Mouse (Mus musculus) intestine, embryonic 14.5 days (tissue): ENCODE measurements at regions not wholly inside any gene's neighbourhood (a gene's known extent, or its start where the extent isn't known, plus 50 kb on each side); places are given as distances from the start of the nearest gene placed in this dataset.
"Not testable (repeated sequence)": the region's sequence is repeated elsewhere in the genome, so short reads cannot be mapped to it uniquely, and the experiment has no call there.

Source experiments
- ATAC-seq: fragments of 200-750 bp; cut with Nextera tagmentation; replicated peaks from 2 replicates; pipeline ENCODE4 v1.8.0; 2017; ENCODE audit warnings: low read depth, moderate number of reproducible peaks, moderate TSS enrichment, moderate library complexity; ENCODE audit not compliant: low FRiP score, low TSS enrichment
- DNase-seq: peaks from one replicate; pipeline ENCODE4 v3.0.0-alpha.2; 2018; ENCODE audit warnings: low spot score
- H3K27ac ChIP-seq: fragments of 300-500 bp; sonication (generic); 2 replicates; pipeline ENCODE4 v1.5.1; 2014; ENCODE audit warnings: low read depth, mild to moderate bottlenecking, control low read depth
- H3K27me3 ChIP-seq: fragments of 300-500 bp; sonication (generic); replicated peaks from 2 replicates; pipeline ENCODE4 v1.6.1; 2014; ENCODE audit warnings: low read length, control low read depth; ENCODE audit not compliant: control insufficient read depth, insufficient read depth
- H3K36me3 ChIP-seq: fragments of 300-500 bp; sonication (generic); 2 replicates; pipeline ENCODE4 v1.6.1; 2014; ENCODE audit warnings: low read length, control low read depth; ENCODE audit not compliant: control insufficient read depth, insufficient read depth
- H3K4me1 ChIP-seq: fragments of 300-500 bp; sonication (generic); replicated peaks from 2 replicates; pipeline ENCODE4 v1.6.1; 2014; ENCODE audit warnings: low read length, control low read depth, mixed read lengths; ENCODE audit not compliant: control insufficient read depth, insufficient read depth
- H3K4me2 ChIP-seq: fragments of 300-500 bp; sonication (generic); 2 replicates; pipeline ENCODE4 v1.6.1; 2014; ENCODE audit warnings: low read length
- H3K4me3 ChIP-seq: fragments of 300-500 bp; sonication (generic); 2 replicates; pipeline ENCODE4 v1.5.1; 2014; ENCODE audit warnings: low read depth, low read length, control low read depth, mixed read lengths
- H3K9ac ChIP-seq: fragments of 300-500 bp; sonication (generic); 2 replicates; pipeline ENCODE4 v1.6.1; 2014; ENCODE audit warnings: mild to moderate bottlenecking, low read length
- H3K9me3 ChIP-seq: fragments of 300-500 bp; sonication (generic); 2 replicates; pipeline ENCODE4 v1.6.1; 2016; ENCODE audit warnings: low read length, control low read depth; ENCODE audit not compliant: control insufficient read depth
- WGBS: fragments of 180-500 bp; shearing (Covaris S2); extraction: QIAGEN DNeasy Blood & Tissue Kit; methylation state at CpG from one replicate; pipeline ENCODE4 v1.1.7; 2014; 5-methylcytosine and 5-hydroxymethylcytosine counted together

DNA sequence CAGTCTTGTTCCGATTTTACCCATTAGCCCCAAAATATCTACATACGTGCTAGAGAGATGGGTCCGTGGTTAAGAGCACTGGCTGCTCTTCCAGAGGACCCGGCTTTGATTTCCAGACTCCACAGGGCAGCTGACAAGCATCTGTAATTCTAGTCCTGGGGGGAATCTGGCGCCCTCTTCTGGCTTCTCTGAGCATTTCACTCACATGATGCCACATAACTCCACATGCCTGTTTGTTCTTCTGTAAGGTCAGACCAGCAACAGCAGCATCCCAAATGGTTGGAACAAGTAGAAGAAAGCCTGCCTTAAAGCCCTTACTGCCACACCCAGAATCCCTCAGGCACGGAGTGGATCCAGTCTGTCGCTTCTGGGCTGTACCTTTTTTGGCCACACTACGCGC lies 137.0 kb downstream of the Cenpf start:
- Histone ChIP-seq H3K4me2 (no peak overlapping the region), H3K27me3 (no peaks in the 10 kb centered on the region), H3K27ac (no peak overlapping the region), H3K9ac (no peak overlapping the region), H3K9me3 (no peaks in the 10 kb centered on the region), H3K4me3 (no peak overlapping the region), H3K36me3 (no peaks in the 10 kb centered on the region), H3K4me1 (no peaks in the 10 kb centered on the region)
- ATAC-seq (no peak), DNase-seq (no peak)
- 91% methylated on average over 9 of the region's 9 CpGs for WGBS

DNA sequence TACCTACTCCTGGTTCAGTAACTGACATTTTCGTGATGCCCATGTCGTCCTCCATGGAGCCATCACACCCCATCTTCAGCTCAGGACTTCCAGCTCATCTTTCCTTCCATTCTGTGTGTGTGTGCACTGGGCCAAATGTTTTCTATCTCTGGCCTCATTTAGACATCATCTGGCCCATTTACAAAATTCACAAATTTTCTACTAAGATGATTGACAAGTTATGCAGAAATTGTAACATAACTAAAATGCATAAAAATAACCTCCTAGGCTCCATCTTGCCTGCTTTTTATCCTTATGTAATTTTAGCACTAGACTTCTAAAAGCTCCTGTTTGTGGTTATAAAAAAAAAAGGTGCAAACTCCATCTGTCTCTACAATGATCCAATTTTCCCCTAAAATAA lies 130.8 kb upstream of the Kcnk2 start:
- Histone ChIP-seq H3K4me1 (no peaks in the 10 kb centered on the region), H3K9ac (no peak overlapping the region), H3K36me3 (no peaks in the 10 kb centered on the region), H3K4me2 (no peak overlapping the region), H3K4me3 (no peak overlapping the region), H3K9me3 (no peaks in the 10 kb centered on the region), H3K27me3 (no peaks in the 10 kb centered on the region), H3K27ac (no peak overlapping the region)
- 88% methylated on average over 2 of the region's 2 CpGs for WGBS
- no peak for ATAC-seq
- DNase-seq: no peak

DNA sequence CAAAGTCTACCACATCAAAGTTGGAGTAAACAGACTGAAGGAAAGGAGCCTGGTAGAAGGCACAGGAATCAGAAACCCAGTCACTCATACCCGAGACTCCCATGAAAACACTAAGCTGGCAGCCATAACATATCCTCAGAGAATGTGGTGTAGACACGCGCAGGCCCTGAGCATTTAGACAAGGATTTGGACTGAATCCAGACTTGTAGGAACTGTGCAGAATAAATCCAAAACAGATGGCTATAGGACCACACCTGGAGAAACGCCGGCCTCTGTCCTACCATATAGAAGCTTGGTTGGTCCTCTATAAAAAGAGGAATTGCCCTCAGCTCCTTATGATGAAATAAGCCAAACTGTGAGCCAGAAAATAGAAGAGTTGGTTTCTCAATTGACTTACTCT lies 124.3 kb upstream of the Kcnk2 start:
- DNase-seq (no peak), ATAC-seq (no peak)
- Histone ChIP-seq H3K27ac (no peak overlapping the region), H3K4me1 (no peaks in the 10 kb centered on the region), H3K36me3 (no peaks in the 10 kb centered on the region), H3K27me3 (no peaks in the 10 kb centered on the region), H3K4me3 (no peak overlapping the region), H3K9me3 (no peaks in the 10 kb centered on the region), H3K4me2 (no peak overlapping the region), H3K9ac (no peak overlapping the region)
- WGBS: 73% methylated on average over 5 of the region's 5 CpGs

DNA sequence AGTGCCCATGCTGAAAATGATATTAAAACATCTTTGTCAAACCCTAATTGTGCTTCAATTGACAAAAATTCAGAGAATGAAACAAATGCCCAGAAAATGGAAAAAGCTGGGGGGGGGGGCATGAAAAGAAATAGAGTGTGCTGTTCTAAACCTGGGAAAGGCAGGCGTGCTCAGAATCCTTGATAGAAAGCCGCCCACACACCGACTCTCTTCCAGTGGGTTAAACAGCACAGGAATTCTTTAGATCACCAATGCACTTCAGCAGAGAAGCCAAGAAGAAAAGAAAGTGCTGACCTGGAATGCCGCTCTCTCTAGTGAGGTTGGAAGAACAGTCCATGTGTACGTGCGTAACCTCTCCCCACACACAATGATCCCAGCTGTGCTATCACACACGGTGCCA lies 113.4 kb upstream of the Kcnk2 start:
- Histone ChIP-seq H3K4me1 (no peaks in the 10 kb centered on the region), H3K36me3 (no peaks in the 10 kb centered on the region), H3K27me3 (no peaks in the 10 kb centered on the region), H3K27ac (no peak overlapping the region), H3K9ac (no peak overlapping the region), H3K4me3 (no peak overlapping the region), H3K9me3 (no peaks in the 10 kb centered on the region), H3K4me2 (no peak overlapping the region)
- ATAC-seq (no peak), DNase-seq (no peak)
- 76% methylated on average over 7 of the region's 7 CpGs for WGBS

DNA sequence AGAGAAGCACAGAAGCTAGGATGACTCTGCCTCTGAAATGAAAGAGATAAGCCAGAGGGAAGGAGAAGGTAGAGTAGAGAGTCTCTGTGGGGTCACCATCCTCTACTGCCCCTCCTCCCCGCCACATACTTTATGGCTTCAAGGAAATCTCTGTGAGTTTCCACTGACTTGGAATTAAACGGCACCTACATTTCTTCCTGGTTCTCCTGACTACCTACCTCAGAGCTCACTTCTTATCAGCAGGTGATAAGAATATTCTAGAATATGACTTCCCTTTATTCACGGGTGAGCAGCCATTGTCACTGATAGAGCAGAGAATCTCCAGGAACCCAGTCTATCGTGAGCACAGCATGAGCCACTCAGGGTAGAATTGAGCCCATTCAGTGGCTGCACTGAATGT lies 111.3 kb upstream of the Kcnk2 start:
- ATAC-seq (no peak), DNase-seq (no peak)
- Histone ChIP-seq H3K4me1 (no peaks in the 10 kb centered on the region), H3K4me2 (no peak overlapping the region), H3K9ac (no peak overlapping the region), H3K27me3 (no peaks in the 10 kb centered on the region), H3K4me3 (no peak overlapping the region), H3K27ac (no peak overlapping the region), H3K9me3 (peaks cover 4% of the 10 kb centered on the region; the same call in 1 of the 2 replicates), H3K36me3 (no peaks in the 10 kb centered on the region)
- WGBS: 68% methylated on average over 4 of the region's 4 CpGs

DNA sequence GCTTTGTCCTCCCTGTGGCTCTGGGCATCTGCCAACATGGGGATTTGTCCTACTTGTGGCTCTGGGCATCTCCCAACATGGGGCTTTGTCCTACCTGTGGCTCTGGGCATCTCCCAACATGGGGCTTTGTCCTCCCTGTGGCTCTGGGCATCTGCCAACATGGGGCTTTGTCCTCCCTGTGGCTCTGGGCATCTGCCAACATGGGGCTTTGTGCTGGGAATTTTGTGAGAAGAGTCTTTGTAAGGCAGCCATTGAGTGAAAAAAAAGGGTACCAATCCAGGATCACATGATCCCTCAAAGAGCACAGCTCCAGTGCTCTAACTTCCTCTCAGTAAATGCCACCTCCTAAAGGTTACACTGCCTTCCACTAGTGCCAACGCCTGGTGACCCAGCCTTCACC lies 105.2 kb upstream of the Kcnk2 start:
- H3K4me2 ChIP-seq, H3K4me1 ChIP-seq, H3K4me3 ChIP-seq, H3K27ac ChIP-seq, ATAC-seq, H3K9ac ChIP-seq, H3K9me3 ChIP-seq, DNase-seq, H3K36me3 ChIP-seq, H3K27me3 ChIP-seq: not testable (repeated sequence)
- 100% methylated on average over 1 of the region's 1 CpGs for WGBS

DNA sequence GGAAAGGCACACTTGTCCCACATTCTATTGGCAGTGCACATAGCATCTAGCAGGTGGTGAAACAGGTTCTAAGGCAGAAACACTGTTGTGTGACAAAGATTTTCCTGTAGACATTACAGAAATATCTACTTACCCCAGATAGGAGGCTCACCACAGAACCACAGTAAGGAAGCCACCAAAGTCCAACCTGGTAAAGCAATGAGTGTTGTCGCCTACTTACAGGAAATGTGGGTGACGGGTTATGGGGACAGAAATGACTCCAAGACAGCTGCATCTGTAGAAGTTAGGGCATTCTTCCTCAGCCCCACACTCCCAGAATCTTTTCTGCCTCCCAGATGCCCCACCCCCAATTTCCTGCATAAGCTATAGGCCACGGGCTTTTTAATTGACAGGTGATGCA lies 97.6 kb upstream of the Kcnk2 start:
- peaks cover 15% of the 10 kb centered on the region for H3K4me1 ChIP-seq
- no peak overlapping the region for H3K27ac ChIP-seq
- no peak for DNase-seq
- H3K27me3 ChIP-seq: no peaks in the 10 kb centered on the region
- no peak overlapping the region for H3K9ac ChIP-seq
- no peak overlapping the region for H3K4me2 ChIP-seq
- H3K4me3 ChIP-seq: no peak overlapping the region
- H3K9me3 ChIP-seq: no peaks in the 10 kb centered on the region
- WGBS: 75% methylated on average over 3 of the region's 3 CpGs
- ATAC-seq: no peak
- H3K36me3 ChIP-seq: no peaks in the 10 kb centered on the region

DNA sequence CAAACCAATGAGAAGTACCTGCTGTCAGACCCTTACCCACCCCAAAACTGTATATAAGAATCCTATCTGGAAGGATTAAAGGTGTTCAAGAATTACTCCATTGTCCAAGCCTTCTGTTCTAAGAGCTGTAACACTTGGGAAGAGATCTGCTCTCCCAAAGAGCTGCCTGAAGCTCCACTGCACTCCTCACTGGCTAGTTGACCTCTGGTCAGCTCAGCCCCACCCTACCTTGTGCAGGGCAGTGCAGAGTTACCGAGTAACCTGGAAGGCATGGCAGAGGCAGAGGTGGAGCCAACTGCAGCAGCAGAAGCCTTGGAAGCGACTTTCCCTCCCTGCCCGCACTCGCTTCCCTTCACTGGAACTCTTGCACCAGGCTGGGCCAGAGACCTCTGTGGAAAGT lies 97.1 kb upstream of the Kcnk2 start:
- no peaks in the 10 kb centered on the region for H3K9me3 ChIP-seq
- ATAC-seq (no peak; the same call in 1 of the 2 replicates), DNase-seq (no peak)
- H3K27ac ChIP-seq: no peak overlapping the region
- H3K36me3 ChIP-seq: no peaks in the 10 kb centered on the region
- no peaks in the 10 kb centered on the region for H3K27me3 ChIP-seq
- H3K9ac ChIP-seq: no peak overlapping the region
- no peak overlapping the region for H3K4me3 ChIP-seq
- H3K4me2 ChIP-seq: no peak overlapping the region
- WGBS: 68% methylated on average over 4 of the region's 4 CpGs
- peaks cover 15% of the 10 kb centered on the region for H3K4me1 ChIP-seq

DNA sequence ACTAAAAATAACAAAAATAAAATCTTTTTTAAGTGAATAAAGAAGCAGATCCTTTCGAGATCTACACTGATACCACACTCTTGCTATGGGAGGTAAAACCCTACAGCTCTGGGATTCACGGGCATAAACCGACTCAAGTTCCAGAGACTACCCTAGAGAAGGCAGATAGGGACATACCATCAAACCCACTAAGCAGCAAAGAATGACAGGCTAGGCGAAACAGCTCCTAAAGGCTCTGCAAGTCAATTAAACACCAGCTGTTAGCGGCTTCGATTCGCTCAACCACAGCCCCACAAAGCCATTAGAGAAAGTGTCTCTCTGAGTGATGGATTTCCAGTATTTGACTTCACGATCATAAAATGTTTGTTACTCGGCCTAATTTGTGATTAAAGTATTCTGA lies 95.0 kb upstream of the Kcnk2 start:
- Histone ChIP-seq H3K9ac (no peak overlapping the region), H3K4me2 (no peak overlapping the region), H3K27ac (no peak overlapping the region), H3K4me3 (no peak overlapping the region), H3K27me3 (no peaks in the 10 kb centered on the region), H3K36me3 (no peaks in the 10 kb centered on the region), H3K4me1 (peaks cover 15% of the 10 kb centered on the region), H3K9me3 (no peaks in the 10 kb centered on the region)
- no peak for DNase-seq
- 77% methylated on average over 9 of the region's 9 CpGs for WGBS
- ATAC-seq: no peak
